Mouse (Mus musculus): ENCODE measurements around the gene Pla2g12b. TPM values are rescaled to one million over a fixed set of nuclear protein-coding genes. Genes with fewer than 3 reads are reported as not detected.

Gene Pla2g12b
- polyA plus RNA-seq, 1 experiment from 2014 or later: not detected

DNA sequence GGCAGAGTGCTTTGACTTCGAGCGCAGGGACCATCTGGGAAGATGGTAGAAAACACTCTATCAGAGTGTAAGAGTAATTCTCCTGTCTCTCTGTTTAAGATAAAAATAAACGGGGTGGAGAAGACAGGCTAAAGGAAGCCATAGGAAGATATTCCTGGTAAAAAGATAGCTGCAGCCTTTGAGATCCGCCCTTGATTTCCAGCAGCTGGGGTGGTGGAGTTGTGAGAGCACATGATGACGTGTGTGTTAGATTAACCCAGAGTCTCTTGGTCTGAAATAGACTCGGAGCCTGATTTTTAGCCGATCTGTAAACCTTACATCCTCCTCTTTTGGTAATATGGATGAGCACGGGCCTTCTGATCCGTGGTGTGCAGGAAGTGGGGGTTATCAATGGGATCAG lies 44.1 kb downstream of the Pla2g12b start:
- Histone ChIP-seq H3K4me3 (no peak overlapping the region), H3K36me3 (replicated peaks) (no peaks in the 10 kb centered on the region), H3K27me3 (ENCODE audit: poor library complexity, severe bottlenecking) (no peaks in the 10 kb centered on the region), H3K9me3 (no peaks in the 10 kb centered on the region), H3K4me1 (peaks cover 8% of the 10 kb centered on the region), H3K27ac (no peak overlapping the region; the same call in 1 of the 2 replicates)
- DNase-seq (ENCODE audit: extremely low spot score, low spot score): no peak
- 79% methylated on average over 9 of the region's 9 CpGs for WGBS

DNA sequence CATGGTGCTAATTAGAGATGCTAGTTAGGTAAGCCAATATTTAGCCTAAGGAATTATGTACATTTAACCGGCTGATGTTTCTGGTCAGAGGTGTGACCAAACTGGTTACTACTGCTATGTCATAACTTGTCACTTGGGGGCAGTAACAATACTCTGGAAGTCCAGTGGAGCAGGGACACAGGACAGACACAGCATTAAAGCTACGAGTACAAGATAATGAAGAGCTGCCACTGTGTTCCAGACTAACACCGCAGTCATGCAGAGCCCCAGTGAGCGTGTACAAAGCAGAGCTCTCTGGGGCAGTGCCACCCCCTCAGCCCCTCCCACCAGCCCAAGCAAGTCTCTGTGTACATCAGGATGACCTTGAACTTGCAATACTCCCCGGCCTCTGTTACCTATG lies 48.4 kb downstream of the Pla2g12b start:
- WGBS: 66% methylated on average over 5 of the region's 5 CpGs
- 0 out of 2 replicates have a peak overlapping the region, but pooled peaks have one; percentile 62 for H3K27ac ChIP-seq
- no peak for DNase-seq (ENCODE audit: extremely low spot score, low spot score)
- no peaks in the 10 kb centered on the region for H3K27me3 ChIP-seq (ENCODE audit: poor library complexity, severe bottlenecking)
- H3K4me1 ChIP-seq: peaks cover 10% of the 10 kb centered on the region
- no peaks in the 10 kb centered on the region for H3K9me3 ChIP-seq
- H3K4me3 ChIP-seq: no peak overlapping the region
- H3K36me3 ChIP-seq (replicated peaks): no peaks in the 10 kb centered on the region

DNA sequence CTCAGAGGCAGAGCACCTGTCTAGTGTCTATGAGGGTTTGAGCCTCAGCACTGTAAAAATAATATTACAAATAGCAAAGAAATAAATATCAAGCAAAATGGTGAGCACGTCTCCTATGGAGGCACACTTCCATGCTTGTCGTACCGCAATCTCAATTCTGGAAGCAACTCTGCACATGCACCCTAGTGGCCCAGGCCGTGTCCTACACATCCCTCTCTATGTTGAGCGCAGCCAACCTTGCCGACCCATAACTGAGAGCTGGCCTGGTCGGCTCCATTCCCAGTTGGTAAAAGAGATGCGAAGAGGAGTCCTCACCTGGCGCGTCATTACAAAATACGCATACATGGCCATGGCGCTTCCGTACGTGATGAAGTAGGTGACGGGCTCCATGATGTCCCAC lies 51.2 kb downstream of the Pla2g12b start:
- Histone ChIP-seq H3K4me3 (no peak overlapping the region), H3K36me3 (replicated peaks) (no peaks in the 10 kb centered on the region; the same call in 1 of the 2 replicates), H3K9me3 (no peaks in the 10 kb centered on the region), H3K4me1 (peaks cover 10% of the 10 kb centered on the region), H3K27ac (no peak overlapping the region), H3K27me3 (ENCODE audit: poor library complexity, severe bottlenecking) (no peaks in the 10 kb centered on the region)
- WGBS: 95% methylated on average over 15 of the region's 15 CpGs
- DNase-seq (ENCODE audit: extremely low spot score, low spot score): no peak

DNA sequence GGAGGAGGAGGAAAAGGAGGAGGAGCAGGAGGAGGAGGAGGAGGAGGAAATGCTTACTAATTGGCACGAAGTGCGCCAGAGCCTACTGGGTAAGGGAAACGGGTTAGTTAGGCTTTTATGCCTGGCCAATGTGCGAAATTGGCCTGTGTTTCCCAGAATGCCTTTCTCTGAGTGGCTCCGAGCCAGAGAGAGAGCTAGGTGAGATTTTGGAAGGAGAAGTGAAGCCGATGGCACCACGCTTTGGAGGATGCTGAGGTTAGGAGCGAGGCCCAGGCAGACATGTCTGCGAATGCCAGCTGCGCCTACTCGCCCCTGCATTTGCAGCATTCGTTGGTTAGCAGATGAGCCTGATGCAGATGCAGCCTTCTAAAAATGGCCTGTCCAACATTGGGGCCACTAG lies 56.3 kb downstream of the Pla2g12b start:
- no peaks in the 10 kb centered on the region; the same call in 1 of the 2 replicates for H3K36me3 ChIP-seq (replicated peaks)
- DNase-seq (ENCODE audit: extremely low spot score, low spot score): no peak
- no peak overlapping the region for H3K27ac ChIP-seq
- no peaks in the 10 kb centered on the region for H3K4me1 ChIP-seq
- no peaks in the 10 kb centered on the region for H3K9me3 ChIP-seq
- H3K4me3 ChIP-seq: no peak overlapping the region
- 94% methylated on average over 12 of the region's 12 CpGs for WGBS
- H3K27me3 ChIP-seq (ENCODE audit: poor library complexity, severe bottlenecking): no peaks in the 10 kb centered on the region

DNA sequence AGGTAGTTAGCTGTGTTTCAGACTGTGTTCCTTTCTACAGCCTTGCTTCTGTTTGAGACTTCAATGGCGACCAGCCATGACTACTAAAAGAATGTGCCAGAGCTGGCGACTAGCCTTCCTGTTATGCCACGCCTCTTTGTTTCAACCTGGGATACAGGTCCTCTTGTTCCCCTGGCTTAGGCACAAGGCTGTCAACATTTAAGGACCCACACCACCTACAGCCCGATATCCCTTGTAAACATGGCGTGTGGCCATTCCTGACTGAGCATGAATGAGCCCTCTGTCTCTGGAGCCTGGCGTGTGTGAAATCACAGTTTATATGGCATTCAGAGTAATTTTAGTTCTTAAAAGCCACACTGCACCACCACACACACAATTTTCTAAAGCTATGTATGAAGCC lies 58.8 kb downstream of the Pla2g12b start:
- no peak overlapping the region for H3K27ac ChIP-seq
- WGBS: 86% methylated on average over 6 of the region's 6 CpGs

DNA sequence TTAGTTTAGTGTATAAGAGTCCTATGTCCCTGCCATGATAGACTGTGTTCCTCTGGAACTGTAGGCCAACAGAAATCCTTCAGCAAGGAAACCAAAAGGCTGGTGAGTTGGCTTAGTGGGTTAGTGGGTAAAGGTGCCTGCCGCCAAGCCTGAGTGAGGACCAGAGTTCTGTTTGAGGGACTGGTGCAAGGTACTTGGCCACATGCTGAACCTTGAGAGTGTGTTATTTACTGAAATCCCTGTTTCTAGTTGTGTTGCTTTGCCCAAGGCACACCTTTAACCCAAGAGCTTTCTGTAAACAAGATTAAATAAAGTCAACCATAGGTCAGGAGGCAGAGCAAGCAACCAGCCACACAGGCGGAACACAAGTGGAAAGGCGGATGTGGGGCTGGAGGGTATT lies 62.1 kb downstream of the Pla2g12b start:
- no peak overlapping the region for H3K27ac ChIP-seq
- H3K9me3 ChIP-seq: no peaks in the 10 kb centered on the region
- H3K4me3 ChIP-seq: no peak overlapping the region
- DNase-seq (ENCODE audit: extremely low spot score, low spot score): no peak
- H3K4me1 ChIP-seq: peaks cover 25% of the 10 kb centered on the region
- H3K36me3 ChIP-seq (replicated peaks): no peaks in the 10 kb centered on the region
- 76% methylated on average over 3 of the region's 3 CpGs for WGBS
- H3K27me3 ChIP-seq (ENCODE audit: poor library complexity, severe bottlenecking): no peaks in the 10 kb centered on the region

More for the DNA sequence above, 58.8 kb downstream of the Pla2g12b start:
- H3K4me1 ChIP-seq: peaks cover 16% of the 10 kb centered on the region
- H3K36me3 ChIP-seq (replicated peaks): no peaks in the 10 kb centered on the region; the same call in 1 of the 2 replicates
- no peak for DNase-seq (ENCODE audit: extremely low spot score, low spot score)
- no peaks in the 10 kb centered on the region for H3K27me3 ChIP-seq (ENCODE audit: poor library complexity, severe bottlenecking)
- H3K4me3 ChIP-seq: no peak overlapping the region
- no peaks in the 10 kb centered on the region for H3K9me3 ChIP-seq

DNA sequence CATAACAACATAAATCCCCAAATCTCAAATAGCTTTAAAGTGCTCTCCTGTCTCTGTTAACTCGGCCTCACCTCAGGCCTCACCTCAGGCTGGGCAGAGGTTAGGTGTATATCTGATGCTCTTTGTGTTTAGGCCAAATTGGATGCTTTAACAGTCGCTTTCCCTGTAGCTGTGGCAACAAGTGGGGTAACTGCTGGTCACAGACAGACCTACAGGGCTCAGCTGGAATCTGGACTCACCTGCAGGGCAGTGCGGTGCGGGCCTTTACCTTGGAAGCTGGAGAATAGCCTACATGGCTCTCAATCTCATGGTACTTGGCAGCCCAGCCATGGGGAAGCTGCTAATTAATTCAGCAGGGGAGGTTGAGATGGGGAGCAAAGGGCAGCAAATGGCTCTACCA lies 63.2 kb downstream of the Pla2g12b start:
- H3K27me3 ChIP-seq (ENCODE audit: poor library complexity, severe bottlenecking): no peaks in the 10 kb centered on the region
- H3K9me3 ChIP-seq: no peaks in the 10 kb centered on the region
- WGBS: 85% methylated on average over 4 of the region's 4 CpGs
- no peaks in the 10 kb centered on the region for H3K36me3 ChIP-seq (replicated peaks)
- no peak overlapping the region for H3K27ac ChIP-seq
- no peak overlapping the region for H3K4me3 ChIP-seq
- peaks cover 25% of the 10 kb centered on the region for H3K4me1 ChIP-seq
- no peak for DNase-seq (ENCODE audit: extremely low spot score, low spot score)

DNA sequence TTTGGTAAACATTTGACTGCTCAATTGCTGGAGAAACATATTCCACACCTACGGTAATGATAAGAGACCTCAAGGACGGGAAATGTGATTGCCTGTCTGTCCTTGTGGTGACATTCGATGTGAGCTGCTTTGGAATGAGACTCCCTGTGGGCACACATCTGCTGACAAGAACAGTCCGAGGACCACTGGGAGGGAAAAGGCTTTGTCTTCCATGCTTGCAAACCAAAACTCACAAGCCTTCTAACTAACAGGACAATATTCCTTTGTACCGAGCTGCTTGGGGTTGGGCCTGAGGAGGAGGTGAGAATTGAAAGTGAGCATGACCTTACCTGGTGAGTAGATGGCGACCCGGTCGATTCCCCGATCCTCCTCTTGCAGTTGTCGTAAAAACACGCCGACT lies 63.8 kb downstream of the Pla2g12b start:
- Histone ChIP-seq H3K36me3 (replicated peaks) (no peaks in the 10 kb centered on the region), H3K27ac (no peak overlapping the region), H3K27me3 (ENCODE audit: poor library complexity, severe bottlenecking) (no peaks in the 10 kb centered on the region), H3K4me3 (no peak overlapping the region), H3K4me1 (peaks cover 25% of the 10 kb centered on the region), H3K9me3 (no peaks in the 10 kb centered on the region)
- DNase-seq (ENCODE audit: extremely low spot score, low spot score): no peak
- whole genome bisulfite sequencing: 90% methylated on average over 12 of the region's 12 CpGs

DNA sequence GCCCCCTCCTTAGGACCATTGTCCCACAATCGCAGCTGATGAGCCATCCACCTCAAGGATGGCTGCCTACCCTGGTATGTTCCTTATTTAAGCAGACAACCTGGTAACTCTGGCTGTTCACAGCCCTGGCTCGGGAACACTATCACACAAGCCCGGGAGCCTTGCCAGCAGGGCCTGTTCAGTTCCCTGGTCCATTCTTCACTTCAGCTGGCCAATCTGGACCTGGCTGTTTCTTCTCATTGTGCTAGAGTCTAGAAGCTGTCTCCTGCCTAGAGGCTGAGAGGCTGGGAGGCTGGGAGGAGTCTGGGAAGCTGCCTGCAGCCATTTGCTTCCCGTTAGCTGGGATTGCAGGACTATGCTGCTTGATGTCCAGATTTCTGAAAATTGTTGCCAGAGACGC lies 67.0 kb downstream of the Pla2g12b start:
- no peak overlapping the region for H3K27ac ChIP-seq
- H3K4me3 ChIP-seq: no peak overlapping the region
- no peaks in the 10 kb centered on the region for H3K9me3 ChIP-seq
- peaks cover 24% of the 10 kb centered on the region for H3K4me1 ChIP-seq
- no peaks in the 10 kb centered on the region for H3K27me3 ChIP-seq (ENCODE audit: poor library complexity, severe bottlenecking)
- no peak for DNase-seq (ENCODE audit: extremely low spot score, low spot score)
- 84% methylated on average over 5 of the region's 5 CpGs for WGBS
- no peaks in the 10 kb centered on the region for H3K36me3 ChIP-seq (replicated peaks)

Other genes with a start within 250 kb of the Pla2g12b start
- 30.6 and 31.9 TPM in 2 replicates for gene Sept10, start 181.8 kb upstream of the Pla2g12b start, polyA plus RNA-seq (2016; fragmentation: Nextera tagmentation; extraction: Ambion mirVana)
- gene Sowahc, start 181.7 kb upstream of the Pla2g12b start, polyA plus RNA-seq (2016; fragmentation: Nextera tagmentation; extraction: Ambion mirVana): 13.7 and 14.9 TPM in 2 replicates
- 42.0 and 52.5 TPM in 2 replicates for gene P4ha1, start 80.4 kb upstream of the Pla2g12b start, polyA plus RNA-seq (2016; fragmentation: Nextera tagmentation; extraction: Ambion mirVana)
- 6.0 and 13.2 TPM in 2 replicates for gene Gm10273, start 8.0 kb upstream of the Pla2g12b start, polyA plus RNA-seq (2016; fragmentation: Nextera tagmentation; extraction: Ambion mirVana)
- 0.83 and 1.6 TPM in 2 replicates for gene Oit3, start 38.1 kb downstream of the Pla2g12b start, polyA plus RNA-seq (2016; fragmentation: Nextera tagmentation; extraction: Ambion mirVana)
- gene Gm10322, start 212.4 kb downstream of the Pla2g12b start, polyA plus RNA-seq (2016; fragmentation: Nextera tagmentation; extraction: Ambion mirVana): not detected in 2 replicates
- 19.0 and 19.1 TPM in 2 replicates for gene Mcu, start 213.0 kb downstream of the Pla2g12b start, polyA plus RNA-seq (2016; fragmentation: Nextera tagmentation; extraction: Ambion mirVana)

Measured in forebrain, embryonic 10.5 days (tissue).